Mouse (Mus musculus) hindbrain, embryonic 16.5 days (tissue): ENCODE measurements around the gene Cd274. TPM values are rescaled to one million over a fixed set of nuclear protein-coding genes. Genes with fewer than 3 reads are reported as not detected.

Experiments used
- ATAC-seq: fragments of 200-750 bp; cut with Nextera tagmentation; 2 replicates; pipeline ENCODE4 v1.8.0; 2017; ENCODE audit warnings: moderate TSS enrichment, moderate library complexity
- H3K27ac ChIP-seq: fragments of 300-500 bp; sonication (generic); 2 replicates; pipeline ENCODE4 v1.5.1; 2014; ENCODE audit warnings: low read depth, mild to moderate bottlenecking, control low read depth, low read length, moderate library complexity
- H3K27me3 ChIP-seq: fragments of 300-500 bp; sonication (generic); replicated peaks from 2 replicates; pipeline ENCODE4 v1.6.1; 2014; ENCODE audit warnings: low read length; ENCODE audit not compliant: control insufficient read depth, insufficient read depth
- H3K36me3 ChIP-seq: fragments of 300-500 bp; sonication (generic); 2 replicates; pipeline ENCODE4 v1.6.1; 2014; ENCODE audit warnings: mild to moderate bottlenecking, low read length, moderate library complexity, mixed read lengths; ENCODE audit not compliant: control insufficient read depth, insufficient read depth
- H3K4me1 ChIP-seq: fragments of 300-500 bp; sonication (generic); 2 replicates; pipeline ENCODE4 v1.6.1; 2014; ENCODE audit warnings: low read depth, low read length; ENCODE audit not compliant: control insufficient read depth, insufficient read depth
- H3K4me2 ChIP-seq: fragments of 300-500 bp; sonication (generic); 2 replicates; pipeline ENCODE4 v1.6.1; 2014; ENCODE audit warnings: mild to moderate bottlenecking, low read length, control low read depth, moderate library complexity
- H3K4me3 ChIP-seq: fragments of 300-500 bp; sonication (generic); 2 replicates; pipeline ENCODE4 v1.5.1; 2014; ENCODE audit warnings: mild to moderate bottlenecking, low read length, control low read depth, moderate library complexity
- H3K9ac ChIP-seq: fragments of 300-500 bp; sonication (generic); 2 replicates; pipeline ENCODE4 v1.6.1; 2014; ENCODE audit warnings: low read depth, mild to moderate bottlenecking, control low read depth, low read length, moderate library complexity
- H3K9me3 ChIP-seq: fragments of 300-500 bp; sonication (generic); 2 replicates; pipeline ENCODE4 v1.6.1; 2014; ENCODE audit warnings: mild to moderate bottlenecking, low read length, moderate library complexity; ENCODE audit not compliant: control insufficient read depth
- WGBS: fragments of 180-500 bp; shearing (Covaris S2); extraction: QIAGEN DNeasy Blood & Tissue Kit; methylation state at CpG from one replicate; pipeline ENCODE4 v1.1.7; 2014; 5-methylcytosine and 5-hydroxymethylcytosine counted together
- polyA plus RNA-seq: library from polyadenylated mRNA; unstranded; fragments of >200 nt; fragmentation: Nextera tagmentation; extraction: Ambion mirVana; gene quantifications from 2 replicates; pipeline ENCODE4 v1.2.1, GENCODE M21; 2015

Cd274 gene
- polyA plus RNA-seq, 1 experiment from 2014 or later = 0.56 TPM

DNA sequence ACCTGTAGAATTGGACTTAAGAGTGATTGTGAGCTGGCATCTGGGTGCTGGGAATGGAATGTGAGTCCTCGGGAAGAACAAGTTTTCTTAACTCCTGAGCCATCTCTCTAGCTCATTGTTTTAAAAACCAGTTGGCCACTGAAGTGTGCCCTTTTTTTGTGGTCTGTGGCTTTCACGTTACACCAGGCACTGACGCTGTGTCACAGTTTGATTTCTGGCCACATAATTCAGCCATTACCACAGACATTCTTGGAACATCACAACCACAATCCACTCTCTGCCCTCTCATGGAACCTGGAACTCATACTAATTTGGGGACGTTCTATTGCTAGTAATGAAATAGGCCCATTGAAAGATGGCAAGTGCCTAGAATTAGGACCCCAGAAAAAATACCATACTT lies 26.2 kb upstream of the Cd274 start:
- Histone ChIP-seq H3K9me3 (no peaks in the 10 kb centered on the region), H3K9ac (no peak overlapping the region), H3K4me3 (no peak overlapping the region), H3K27me3 (no peaks in the 10 kb centered on the region), H3K27ac (no peak overlapping the region), H3K4me2 (no peak overlapping the region), H3K36me3 (no peaks in the 10 kb centered on the region), H3K4me1 (no peaks in the 10 kb centered on the region)
- no peak for ATAC-seq
- 82% methylated on average over 4 of the region's 4 CpGs for WGBS

DNA sequence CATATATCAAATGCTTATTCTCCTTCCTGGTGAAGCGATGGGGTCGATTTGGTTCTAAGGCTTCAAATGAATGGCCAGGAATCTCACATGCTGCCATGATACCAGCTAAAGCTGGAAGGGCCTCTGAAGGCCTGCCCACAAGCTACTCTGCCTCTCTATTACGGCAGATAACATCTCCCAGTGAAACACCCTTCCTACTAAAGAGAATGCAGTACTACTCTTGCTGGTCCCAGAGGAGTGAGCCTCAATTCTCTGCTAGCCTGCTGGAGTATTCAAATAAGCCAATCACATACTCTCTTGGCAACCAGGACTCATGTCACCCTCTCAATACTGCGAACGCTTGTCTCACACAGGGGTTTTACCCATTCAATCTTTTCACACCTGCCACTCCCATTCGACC lies 25.0 kb upstream of the Cd274 start:
- WGBS = 81% methylated on average over 6 of the region's 6 CpGs

DNA sequence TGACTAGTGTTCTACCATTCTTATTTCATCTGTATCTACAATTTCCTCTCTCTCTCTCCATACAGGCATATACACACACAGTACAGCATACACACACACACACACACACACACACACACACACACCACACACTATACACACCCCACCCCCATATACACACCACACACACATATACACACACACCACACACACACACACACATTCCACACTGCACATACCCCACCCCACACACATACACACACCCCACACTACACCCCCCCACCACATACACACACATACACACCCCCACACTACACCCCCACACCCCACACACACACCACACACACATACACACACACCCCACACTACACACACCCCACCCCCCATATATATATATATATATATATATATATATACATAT lies 22.4 kb upstream of the Cd274 start:
- Histone ChIP-seq H3K4me3 (no peak overlapping the region), H3K27me3 (no peaks in the 10 kb centered on the region), H3K9me3 (no peaks in the 10 kb centered on the region), H3K36me3 (no peaks in the 10 kb centered on the region), H3K4me2 (no peak overlapping the region), H3K27ac (no peak overlapping the region), H3K4me1 (no peaks in the 10 kb centered on the region), H3K9ac (no peak overlapping the region)
- ATAC-seq = no peak

More for the DNA sequence above, 25.0 kb upstream of the Cd274 start:
- Histone ChIP-seq H3K36me3 (no peaks in the 10 kb centered on the region), H3K4me2 (no peak overlapping the region), H3K4me1 (no peaks in the 10 kb centered on the region), H3K4me3 (no peak overlapping the region), H3K27ac (no peak overlapping the region), H3K27me3 (no peaks in the 10 kb centered on the region), H3K9ac (no peak overlapping the region), H3K9me3 (no peaks in the 10 kb centered on the region)
- no peak for ATAC-seq

DNA sequence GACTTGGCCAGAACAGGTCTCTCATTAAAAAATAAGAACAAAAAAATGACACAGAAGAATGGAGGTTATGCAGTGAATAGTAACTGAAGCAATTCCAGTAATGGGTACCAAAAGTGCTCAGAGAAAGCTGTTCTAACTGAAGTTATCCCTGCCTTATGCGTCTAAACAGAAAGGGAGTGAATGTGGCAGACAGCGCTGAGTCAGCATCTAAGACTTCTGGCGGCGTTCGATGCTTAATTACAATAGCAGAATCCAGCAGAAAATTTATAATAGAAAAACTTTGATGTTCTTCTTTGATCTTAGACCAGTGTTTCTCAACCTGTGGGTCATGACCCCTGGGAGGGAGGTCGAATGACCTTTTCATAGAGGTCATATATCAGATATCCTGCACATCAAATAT lies 21.6 kb upstream of the Cd274 start:
- no peak overlapping the region for H3K4me3 ChIP-seq
- no peak for ATAC-seq
- no peaks in the 10 kb centered on the region for H3K27me3 ChIP-seq
- no peak overlapping the region for H3K9ac ChIP-seq
- H3K4me2 ChIP-seq = no peak overlapping the region
- H3K36me3 ChIP-seq = 0 out of 2 replicates have a peak, but pooled peaks cover 3% of the 10 kb centered on the region
- no peaks in the 10 kb centered on the region for H3K9me3 ChIP-seq
- no peak overlapping the region for H3K27ac ChIP-seq
- 72% methylated on average over 6 of the region's 6 CpGs for WGBS
- no peaks in the 10 kb centered on the region for H3K4me1 ChIP-seq

DNA sequence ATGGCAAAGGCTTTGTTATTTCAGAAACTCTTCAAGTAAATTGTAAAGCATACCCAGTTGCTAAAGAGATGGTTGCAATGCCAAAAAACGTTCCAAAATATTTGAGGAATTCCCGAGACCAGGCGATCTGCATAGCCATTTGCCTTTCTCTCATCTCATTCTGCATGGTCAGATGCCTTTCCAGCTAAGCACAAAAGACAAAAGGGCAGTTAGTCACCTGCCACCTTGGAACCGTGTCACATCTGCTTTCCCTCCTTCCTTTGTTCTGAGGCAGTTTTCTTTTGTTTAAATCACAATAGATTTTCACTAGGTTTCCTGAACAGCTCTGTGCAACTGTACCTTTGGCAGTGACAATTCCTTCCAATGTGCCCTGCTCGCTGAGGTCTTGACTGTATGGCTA lies 16.3 kb upstream of the Cd274 start:
- 0 out of 2 replicates have a peak, but pooled peaks cover 3% of the 10 kb centered on the region for H3K36me3 ChIP-seq

DNA sequence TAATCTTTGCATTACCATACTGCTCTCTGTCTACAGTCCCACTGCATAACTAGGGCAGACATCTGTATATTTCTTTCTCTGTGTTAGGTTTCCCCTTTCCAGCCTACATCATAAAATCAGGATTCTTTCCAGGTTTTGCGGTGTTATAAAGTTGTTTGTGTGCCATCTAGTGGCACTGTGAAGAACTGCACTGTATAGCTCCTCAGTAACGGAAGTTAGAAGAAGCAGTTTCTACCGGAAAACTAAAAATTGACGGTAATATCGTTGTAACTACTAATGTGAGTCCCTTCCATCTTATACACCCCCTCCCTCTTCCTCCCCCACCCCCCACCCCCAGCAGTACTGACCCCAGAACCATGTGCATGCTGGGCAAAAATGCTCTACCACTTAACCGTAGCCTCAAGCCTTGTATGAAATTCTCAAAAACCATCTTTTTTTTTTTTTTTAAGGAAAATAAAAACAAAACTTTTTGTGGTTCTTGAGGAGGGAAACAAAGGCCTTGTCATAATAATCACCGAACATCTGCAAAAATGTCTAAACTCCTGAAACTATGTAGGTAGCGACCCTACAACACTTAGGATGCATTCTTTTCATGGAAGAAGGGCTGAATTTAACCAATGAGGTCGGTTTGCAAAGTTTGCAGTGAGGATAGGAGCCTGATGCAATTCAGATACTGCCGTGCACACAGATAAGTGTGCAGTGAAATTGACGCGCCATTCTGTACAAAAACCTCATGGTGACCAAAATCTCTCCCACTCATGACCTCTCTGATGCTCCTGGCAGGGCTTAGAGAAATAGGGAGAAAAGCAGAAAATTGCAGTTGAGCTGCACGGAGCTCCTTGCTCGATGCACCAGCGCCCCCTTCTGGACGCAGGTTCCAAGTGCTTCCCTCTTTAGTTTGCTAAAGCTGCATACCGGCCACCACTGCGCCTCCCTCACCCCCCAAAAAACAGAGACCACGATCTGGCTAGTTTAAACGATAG lies 12.1 kb upstream of the Cd274 start:
- H3K36me3 ChIP-seq = no peaks in the 10 kb centered on the region
- peak overlapping the region; percentile 27 for H3K4me3 ChIP-seq
- H3K4me2 ChIP-seq = peak overlapping the region; percentile 55
- no peak overlapping the region for H3K9ac ChIP-seq
- H3K27ac ChIP-seq = peak overlapping the region; percentile 26; the same call in 1 of the 2 replicates
- H3K27me3 ChIP-seq = no peaks in the 10 kb centered on the region
- peaks cover 3% of the 10 kb centered on the region for H3K4me1 ChIP-seq
- H3K9me3 ChIP-seq = no peaks in the 10 kb centered on the region
- WGBS = 4% methylated on average over 20 of the region's 20 CpGs
- ATAC-seq = peak; percentile 71

More for the DNA sequence above, 16.3 kb upstream of the Cd274 start:
- Histone ChIP-seq H3K4me2 (no peak overlapping the region), H3K9me3 (no peaks in the 10 kb centered on the region), H3K4me1 (peaks cover 3% of the 10 kb centered on the region; the same call in 1 of the 2 replicates), H3K27me3 (no peaks in the 10 kb centered on the region), H3K4me3 (no peak overlapping the region), H3K27ac (no peak overlapping the region), H3K9ac (no peak overlapping the region)
- ATAC-seq = no peak
- 15% methylated on average over 5 of the region's 5 CpGs for WGBS

DNA sequence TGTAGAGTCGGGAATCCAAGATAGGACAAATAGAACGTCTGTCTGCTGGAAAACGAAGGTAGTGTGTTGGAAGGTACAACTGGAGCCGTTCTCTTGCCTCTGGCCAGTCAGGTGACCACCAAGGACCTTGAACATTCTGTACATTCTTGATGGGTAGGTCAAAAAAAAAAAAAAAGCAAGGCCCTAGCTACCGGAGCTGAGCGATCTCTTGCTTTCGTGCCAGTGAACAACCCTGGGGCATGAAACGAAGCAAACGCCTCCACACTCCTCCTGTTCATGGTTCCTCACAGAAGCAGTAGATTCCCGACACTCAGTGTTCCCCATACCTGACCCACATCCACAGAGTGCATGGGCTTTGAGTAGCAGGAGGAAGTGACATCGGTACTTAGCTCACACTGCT lies 11.0 kb upstream of the Cd274 start:
- 90% methylated on average over 11 of the region's 11 CpGs for WGBS
- Histone ChIP-seq H3K9me3 (no peaks in the 10 kb centered on the region), H3K4me2 (no peak overlapping the region), H3K4me3 (no peak overlapping the region), H3K4me1 (peaks cover 11% of the 10 kb centered on the region), H3K27ac (no peak overlapping the region), H3K36me3 (no peaks in the 10 kb centered on the region), H3K27me3 (no peaks in the 10 kb centered on the region), H3K9ac (no peak overlapping the region)
- ATAC-seq = no peak

DNA sequence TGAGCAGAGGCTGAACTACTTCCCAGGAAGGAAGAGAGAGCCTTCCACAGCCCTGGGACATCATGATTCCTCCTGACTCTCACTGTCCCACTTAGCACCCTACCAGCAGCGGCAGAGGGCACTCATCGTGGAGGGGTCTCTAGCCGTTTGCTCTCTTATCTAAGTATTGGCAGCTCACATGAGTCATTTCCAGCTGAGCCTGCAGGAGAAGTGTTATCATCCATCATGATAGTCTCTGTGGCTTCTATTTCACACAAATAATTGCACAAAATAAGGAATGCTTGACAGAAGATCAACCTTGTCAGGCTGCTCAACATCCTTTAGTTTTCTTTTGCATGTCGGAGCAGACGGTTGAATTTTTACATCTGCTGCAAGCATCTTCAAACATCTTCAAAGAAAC lies 7.0 kb upstream of the Cd274 start:
- 91% methylated on average over 5 of the region's 5 CpGs for WGBS
- ATAC-seq = no peak
- Histone ChIP-seq H3K9me3 (no peaks in the 10 kb centered on the region), H3K36me3 (no peaks in the 10 kb centered on the region), H3K4me2 (no peak overlapping the region; the same call in 1 of the 2 replicates), H3K4me1 (peaks cover 18% of the 10 kb centered on the region), H3K9ac (no peak overlapping the region), H3K27me3 (no peaks in the 10 kb centered on the region), H3K27ac (no peak overlapping the region), H3K4me3 (no peak overlapping the region)

DNA sequence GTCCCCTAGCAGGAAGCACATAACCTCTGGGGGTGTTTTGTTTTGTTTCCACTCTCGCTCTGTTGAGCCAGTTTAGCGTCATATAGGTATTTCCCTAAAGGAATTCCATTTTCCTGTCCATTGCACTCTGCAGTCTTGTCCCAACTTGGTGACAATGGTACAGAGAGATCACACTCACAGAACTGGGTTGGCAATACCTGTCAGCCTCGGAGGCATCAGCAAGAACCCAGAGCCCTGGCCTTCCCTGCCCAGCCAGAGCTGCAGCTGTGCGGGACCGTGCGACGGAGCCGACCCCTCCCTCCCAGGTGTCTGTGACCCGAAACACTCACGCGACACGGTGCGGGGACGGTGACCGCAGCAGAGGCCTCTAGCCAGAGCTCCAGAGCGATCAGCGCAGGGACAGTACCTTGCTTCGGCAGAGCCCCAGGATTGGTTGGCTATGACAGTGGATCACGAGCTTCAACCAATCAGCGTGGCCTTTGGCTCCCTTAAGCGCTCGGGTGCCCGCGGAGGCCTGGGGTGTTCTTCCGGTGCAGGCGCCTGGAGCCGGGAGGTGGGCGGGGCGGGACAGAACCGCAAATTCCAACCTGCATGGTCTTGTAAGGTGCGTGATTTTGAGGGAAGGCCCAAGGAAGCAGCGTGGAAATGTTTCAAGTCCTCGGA lies 5.7 kb upstream of the Cd274 start:
- no peaks in the 10 kb centered on the region for H3K9me3 ChIP-seq
- 1% methylated on average over 33 of the region's 33 CpGs for WGBS
- ATAC-seq = peak; percentile 100

More for the DNA sequence above, 5.7 kb upstream of the Cd274 start:
- H3K4me3 ChIP-seq = peak overlapping the region; percentile 81
- peaks cover 15% of the 10 kb centered on the region for H3K4me1 ChIP-seq
- no peaks in the 10 kb centered on the region for H3K36me3 ChIP-seq
- peak overlapping the region; percentile 71 for H3K4me2 ChIP-seq
- no peaks in the 10 kb centered on the region for H3K27me3 ChIP-seq
- H3K9ac ChIP-seq = peak overlapping the region; percentile 91
- peak overlapping the region; percentile 82 for H3K27ac ChIP-seq
